Mouse (Mus musculus) kidney, adult 2 months (tissue): ENCODE data around the gene Chrdl2. TPM values are rescaled to one million over a fixed set of nuclear protein-coding genes. Genes with fewer than 3 reads are reported as not detected.
A peak's percentile ranks its signal among the peaks of the same experiment; 100 is the strongest.
"Not testable (repeated sequence)": the region's sequence is repeated elsewhere in the genome, so short reads cannot be mapped to it uniquely, and the experiment has no call there.

Experiments
- DNase-seq: peaks from one replicate; pipeline ENCODE4 v3.0.0; 2021
- H3K27ac ChIP-seq: fragments of 200-500 bp; 2 replicates; pipeline ENCODE4 v1.5.1; 2012; ENCODE audit warnings: low read depth, low read length, control low read depth, inconsistent platforms; ENCODE audit not compliant: insufficient read depth
- H3K27me3 ChIP-seq: fragments of 200-500 bp; replicated peaks from 2 replicates; pipeline ENCODE4 v1.6.1; 2012; ENCODE audit warnings: mild to moderate bottlenecking, moderate library complexity, low read length, inconsistent platforms; ENCODE audit not compliant: control insufficient read depth, insufficient read depth
- H3K36me3 ChIP-seq: fragments of 200-500 bp; 2 replicates; pipeline ENCODE4 v1.6.1; 2012; ENCODE audit warnings: mild to moderate bottlenecking, moderate library complexity, low read length, inconsistent platforms; ENCODE audit not compliant: control insufficient read depth, insufficient read depth
- H3K4me1 ChIP-seq: fragments of 200-500 bp; 2 replicates; pipeline ENCODE4 v1.6.1; 2011; ENCODE audit warnings: low read length; ENCODE audit not compliant: control insufficient read depth, insufficient read depth
- H3K4me3 ChIP-seq: fragments of 200-500 bp; 2 replicates; pipeline ENCODE4 v1.5.1; 2011; ENCODE audit warnings: mild to moderate bottlenecking, low read depth, low read length, control low read depth; ENCODE audit not compliant: insufficient read depth
- CTCF ChIP-seq: fragments of 200-500 bp; conservative IDR thresholded peaks from 2 replicates; pipeline ENCODE4 v1.5.1; 2011; ENCODE audit warnings: low read depth, mild to moderate bottlenecking, control low read depth, low read length, moderate library complexity, mixed read lengths; ENCODE audit not compliant: insufficient read depth, insufficient read length
- POLR2A ChIP-seq: fragments of 200-500 bp; IDR thresholded peaks from one replicate; pipeline ENCODE4 v1.6.1; 2011; ENCODE audit warnings: low read depth, low read length, control low read depth
- WGBS: fragments of 180-500 bp; shearing (Covaris S2); methylation state at CpG from one replicate; pipeline ENCODE4 v1.1.7; 2018; 5-methylcytosine and 5-hydroxymethylcytosine counted together
- polyA plus RNA-seq: library from polyadenylated mRNA; depleted of rRNA; stranded (reverse); fragments of >200 nt; gene quantifications from 2 replicates; pipeline ENCODE4 v1.2.3, GENCODE M21; 2012; rRNA removed

Chrdl2 gene
- 0.23 and 0.36 TPM in 2 replicates for polyA plus RNA-seq

DNA sequence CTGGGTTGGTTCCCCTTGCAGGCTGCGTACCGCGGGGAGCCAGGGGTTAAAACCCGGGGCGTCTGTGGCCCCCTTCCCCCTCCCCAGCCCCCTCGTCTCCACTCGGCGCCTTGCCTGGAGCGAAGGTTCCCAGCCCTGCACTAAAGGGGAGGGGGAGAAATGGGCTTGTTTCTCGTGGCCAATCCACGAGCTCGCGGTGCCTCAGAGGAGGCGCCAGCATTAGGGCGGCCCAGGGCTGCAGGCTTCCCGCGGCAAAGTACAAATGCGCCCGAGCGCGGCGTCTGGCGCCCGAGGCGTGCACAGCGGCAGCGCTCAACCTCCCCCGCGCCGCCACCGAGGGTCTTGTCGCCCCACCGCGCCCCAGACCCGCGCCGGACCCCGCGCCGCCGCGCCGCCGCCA, at the start of gene Chrdl2:
TSS of gene Chrdl2 (plus strand) at position 383 of the 400 bp plus-strand sequence.
- TF ChIP-seq CTCF (no peak), POLR2A (no peak)
- Histone ChIP-seq H3K4me1 (no peaks in the 10 kb centered on the region; the same call in 1 of the 2 replicates), H3K27ac (no peak within 1 kb of the TSS), H3K36me3 (no peaks in the 10 kb centered on the region), H3K27me3 (peaks cover 3% of the 10 kb centered on the region; the same call in 1 of the 2 replicates), H3K4me3 (peak within 1 kb of the TSS; percentile 14; the same call in 1 of the 2 replicates)
- WGBS = under 1% methylated on average over 44 of the region's 44 CpGs
- DNase-seq = peak; percentile 33

GRCm38 (mm10) chr7:99957226-99957965, 48.6 kb upstream of the Chrdl2 start:
- Histone ChIP-seq H3K36me3 (no peaks in the 10 kb centered on the region; the same call in 1 of the 2 replicates), H3K4me1 (peaks cover 23% of the 10 kb centered on the region), H3K4me3 (no peak overlapping the region), H3K27ac (no peak overlapping the region), H3K27me3 (no peaks in the 10 kb centered on the region)
- 55% methylated on average over 12 of the region's 12 CpGs for WGBS
- no peak for TF ChIP-seq POLR2A
- TF ChIP-seq CTCF = no peak
- peak; percentile 88 for DNase-seq

GRCm38 (mm10) chr7:99960571-99960970, 45.4 kb upstream of the Chrdl2 start:
- not testable (repeated sequence) for DNase-seq, H3K27me3 ChIP-seq, H3K27ac ChIP-seq, H3K4me3 ChIP-seq, H3K36me3 ChIP-seq
- peaks cover 43% of the 10 kb centered on the region for H3K4me1 ChIP-seq
- 72% methylated on average over 2 of the region's 2 CpGs for WGBS

DNA sequence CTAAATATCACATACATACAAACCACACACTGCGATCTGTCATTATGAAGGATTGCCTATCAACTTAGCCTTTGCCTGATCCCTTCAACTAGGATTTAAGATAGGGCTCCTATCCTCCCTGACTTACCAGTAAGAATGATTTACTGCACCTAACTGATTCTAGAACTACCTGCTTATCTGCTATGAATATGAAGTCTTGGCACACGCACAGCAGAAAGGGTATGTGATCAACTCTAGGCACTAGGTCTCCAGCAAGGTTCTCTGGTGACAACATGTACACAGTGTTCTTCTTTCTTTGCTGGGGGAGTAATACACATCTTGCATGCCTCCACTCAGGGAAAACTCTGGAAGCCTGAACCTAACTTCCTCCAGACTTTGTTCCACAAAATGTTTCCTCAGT, 44.5 kb upstream of the Chrdl2 start:
- TF ChIP-seq POLR2A = no peak
- TF ChIP-seq CTCF = no peak
- no peak overlapping the region; the same call in 1 of the 2 replicates for H3K27ac ChIP-seq
- H3K4me3 ChIP-seq = no peak overlapping the region
- WGBS = 77% methylated on average over 2 of the region's 2 CpGs
- no peaks in the 10 kb centered on the region for H3K27me3 ChIP-seq
- DNase-seq = no peak
- H3K4me1 ChIP-seq = peaks cover 50% of the 10 kb centered on the region
- no peaks in the 10 kb centered on the region for H3K36me3 ChIP-seq

GRCm38 (mm10) chr7:99962536-99963236, 43.3 kb upstream of the Chrdl2 start:
- DNase-seq = peak; percentile 79
- no peak for TF ChIP-seq CTCF
- TF ChIP-seq POLR2A = no peak
- no peaks in the 10 kb centered on the region for H3K36me3 ChIP-seq
- no peaks in the 10 kb centered on the region for H3K27me3 ChIP-seq
- H3K4me3 ChIP-seq = no peak overlapping the region
- 25% methylated on average over 8 of the region's 8 CpGs for WGBS
- H3K27ac ChIP-seq = peak overlapping the region; percentile 88
- peaks cover 47% of the 10 kb centered on the region for H3K4me1 ChIP-seq

DNA sequence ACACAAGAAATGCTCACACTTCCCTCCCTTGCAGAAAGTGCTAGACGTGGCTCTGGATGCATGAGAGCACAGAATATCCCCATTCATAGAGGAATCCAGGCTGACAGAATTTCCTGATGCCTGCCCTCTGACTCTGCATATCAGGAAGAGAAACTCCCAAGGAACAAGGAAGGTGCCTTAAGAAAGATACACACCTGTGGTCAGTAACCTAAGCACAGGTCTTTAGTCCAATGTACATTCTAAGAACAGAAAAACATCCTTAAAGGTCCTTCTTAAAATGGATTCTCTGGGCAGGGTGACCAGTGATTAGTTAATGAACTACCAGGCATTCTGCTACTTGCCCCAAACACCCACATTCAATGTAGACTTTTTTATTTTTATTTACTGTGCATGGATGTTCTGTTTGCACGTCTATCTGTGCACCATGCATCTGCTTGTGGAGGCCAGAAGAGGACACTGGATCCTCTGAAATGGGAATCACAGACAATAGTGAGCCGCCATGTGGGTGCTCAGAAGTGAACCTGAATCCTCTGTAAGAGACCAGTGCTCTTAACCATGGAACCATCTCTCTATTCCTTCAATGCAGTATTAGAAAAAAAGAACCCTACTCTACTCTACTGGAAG, 42.6 kb upstream of the Chrdl2 start:
- Histone ChIP-seq H3K27ac (peak overlapping the region; percentile 88), H3K4me1 (peaks cover 49% of the 10 kb centered on the region), H3K4me3 (no peak overlapping the region; the same call in 1 of the 2 replicates), H3K27me3 (no peaks in the 10 kb centered on the region), H3K36me3 (no peaks in the 10 kb centered on the region)
- no peak for DNase-seq
- TF ChIP-seq POLR2A (no peak), CTCF (no peak)
- WGBS = 39% methylated on average over 3 of the region's 3 CpGs
